Mouse (Mus musculus) Patski (cell line): ENCODE results near the gene Slc18a2. TPM values are rescaled to one million over a fixed set of nuclear protein-coding genes. Genes with fewer than 3 reads are reported as not detected.

ENCODE experiments used
- ATAC-seq: fragments of 100-300 bp; one replicate; pipeline ENCODE4 v1.8.0; 2021
- CTCF ChIA-PET: fragments of 350-600 bp; sonication (Branson Sonifier 250); formaldehyde crosslinking; loops from one replicate; lab custom pipeline; 2022; ENCODE audit warnings: inconsistent platforms; lab: Charles Lee
- POLR2A ChIA-PET: fragments of 350-600 bp; sonication (Branson Sonifier 250); formaldehyde crosslinking; loops from one replicate; lab custom pipeline; 2022; ENCODE audit warnings: antibody characterized with exemption, inconsistent platforms; lab: Charles Lee
- DNase-seq: peaks from one replicate; pipeline ENCODE4 v3.0.0-alpha.2; 2011; ENCODE audit warnings: low read depth, low spot score
- H3K27me3 ChIP-seq: fragments of 371-371 bp; one replicate; pipeline ENCODE4 v1.5.1; 2021
- CTCF ChIP-seq: fragments of 100-300 bp; IDR thresholded peaks from one replicate; pipeline ENCODE4 v1.5.1; 2021
- in situ Hi-C: fragments of 300-500 bp; cut with MboI; formaldehyde crosslinking; loops from 3 replicates; pipeline ENCODE4 v1.11.1; 2018; ENCODE audit warnings: low pct_unique_long_range_greater_than_20kb, mixed read lengths
- polyA plus RNA-seq: library from polyadenylated mRNA; unstranded; gene quantifications from one replicate; pipeline ENCODE4 v1.2.3, GENCODE M21; 2021

Slc18a2 gene
- polyA plus RNA-seq, 1 experiment from 2014 or later: 2.4 TPM

DNA sequence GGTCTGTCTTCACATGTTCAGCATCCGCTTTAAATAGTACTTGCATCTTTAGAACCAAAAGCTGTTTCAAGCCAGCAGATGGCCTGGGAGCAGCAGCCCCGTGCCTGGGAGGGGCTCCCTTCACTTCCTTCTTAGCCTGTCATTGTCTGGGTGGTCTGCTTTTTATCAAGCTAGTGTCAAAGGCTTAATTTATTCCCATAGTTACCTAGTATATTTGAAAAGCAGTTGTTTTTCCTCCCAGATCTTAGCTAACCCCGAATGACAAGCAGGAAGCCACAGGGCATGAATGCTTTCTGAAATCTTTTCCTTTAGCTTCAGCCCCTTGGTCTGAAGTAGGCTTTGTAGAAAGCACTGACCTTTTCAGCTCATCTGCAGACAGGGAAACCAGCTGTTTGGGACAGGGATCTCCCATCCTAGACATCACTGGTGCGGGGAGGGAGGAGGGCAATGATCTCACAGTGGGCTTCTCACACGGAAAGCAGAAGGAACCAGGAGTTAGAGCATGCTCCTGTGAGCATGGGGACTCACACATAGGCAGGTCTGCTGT is 6.8 kb downstream of the Slc18a2 start:
- no peak for TF ChIP-seq CTCF
- CTCF ChIA-PET: interaction anchor here (1.2 to 1.8 kb wide), 3 partner anchors 11 to 34 kb away, joined by 4 to 6 read pairs (median 4); no protein-coding TSS in a partner anchor
- no peaks in the 10 kb centered on the region for H3K27me3 ChIP-seq
- in situ Hi-C loops: no loop called here
- POLR2A ChIA-PET: interaction anchor here (1.0 kb wide), 1 partner anchor 20 kb away, joined by 3 read pairs; no protein-coding TSS in a partner anchor
- DNase-seq (no peak), ATAC-seq (no peak)

- no peak for ATAC-seq
- no peak for DNase-seq
- no peaks in the 10 kb centered on the region for H3K27me3 ChIP-seq
- TF ChIP-seq CTCF: no peak
- in situ Hi-C loops: no loop called here
- CTCF ChIA-PET: interaction anchor here (1.3 kb wide), 1 partner anchor 15 kb away, joined by 4 read pairs; no protein-coding TSS in a partner anchor
- POLR2A ChIA-PET: no interaction called here
Measured at GRCm38 (mm10) chr19:59273190-59273589, 12.5 kb downstream of the Slc18a2 start.

DNA sequence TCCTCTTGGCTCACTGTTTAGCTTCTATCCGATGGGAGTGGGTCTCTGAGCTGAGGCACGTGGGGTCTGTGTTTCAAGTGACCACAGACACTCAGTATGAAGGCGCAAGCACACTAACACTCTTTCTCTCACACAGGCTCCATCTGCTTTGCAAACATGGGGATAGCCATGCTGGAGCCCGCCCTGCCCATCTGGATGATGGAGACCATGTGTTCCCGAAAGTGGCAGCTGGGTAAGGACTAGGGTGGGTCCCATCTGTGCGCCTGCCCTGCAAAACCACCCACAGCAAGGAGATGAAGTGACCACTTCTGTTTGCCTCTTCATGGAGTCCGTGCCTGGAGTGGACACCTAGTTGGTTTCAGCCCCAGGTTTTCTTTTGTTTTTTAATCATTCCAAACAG is 15.7 kb downstream of the Slc18a2 start:
- TF ChIP-seq CTCF: no peak
- ATAC-seq: no peak
- CTCF ChIA-PET: no interaction called here
- POLR2A ChIA-PET: no interaction called here
- no peak for DNase-seq
- in situ Hi-C loops: no loop called here
- H3K27me3 ChIP-seq: no peaks in the 10 kb centered on the region

DNA sequence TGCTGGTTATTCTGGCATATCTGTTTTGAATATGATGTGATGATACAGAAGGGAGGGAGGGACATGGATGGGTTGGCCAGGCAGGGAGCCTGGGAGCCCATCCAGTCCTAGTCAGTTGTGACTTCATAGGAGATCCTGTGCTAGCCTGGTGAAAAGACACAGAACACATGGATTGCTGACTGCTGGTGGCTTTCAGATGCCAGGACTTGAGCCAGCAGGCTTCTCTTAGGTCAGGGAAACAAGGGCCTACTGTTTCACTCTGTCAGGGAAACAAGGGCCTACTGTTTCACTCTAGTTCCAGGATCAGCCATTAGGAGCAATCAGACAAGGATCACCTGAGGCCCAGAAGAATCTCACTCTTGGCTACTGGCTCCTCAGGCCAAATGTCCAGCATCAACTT is 20.1 kb downstream of the Slc18a2 start:
- H3K27me3 ChIP-seq: no peaks in the 10 kb centered on the region
- ATAC-seq (no peak), DNase-seq (no peak)
- CTCF ChIA-PET: interaction anchor here (0.7 kb wide), 1 partner anchor 10 kb away, joined by 3 read pairs; no protein-coding TSS in a partner anchor
- in situ Hi-C loops: no loop called here
- no peak for TF ChIP-seq CTCF
- POLR2A ChIA-PET: no interaction called here

GRCm38 (mm10) chr19:59282001-59282400 is 21.3 kb downstream of the Slc18a2 start:
- ATAC-seq (no peak), DNase-seq (no peak)
- no peaks in the 10 kb centered on the region for H3K27me3 ChIP-seq
- ChIA-PET POLR2A (no interaction called here), CTCF (no interaction called here)
- in situ Hi-C loops: no loop called here
- TF ChIP-seq CTCF: no peak

DNA sequence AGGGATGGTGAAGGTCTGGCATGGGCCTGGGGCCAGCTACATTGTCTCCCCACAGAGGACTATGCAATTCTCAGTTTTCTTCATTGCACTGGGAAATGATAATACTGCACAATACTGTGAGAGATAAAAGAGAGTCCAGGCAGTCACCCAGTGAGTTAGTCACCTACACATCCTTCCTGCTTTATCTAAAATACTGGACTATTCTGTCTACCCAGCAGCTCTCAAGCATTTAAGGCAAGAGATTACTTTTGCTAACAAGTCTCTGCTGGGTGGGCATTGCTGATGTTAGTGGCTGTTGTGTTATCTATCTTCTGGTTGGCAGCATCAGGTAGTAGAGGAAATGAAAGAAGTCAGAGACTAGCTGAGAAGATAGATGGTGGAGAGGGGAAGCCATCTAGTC is 28.3 kb downstream of the Slc18a2 start:
- no peaks in the 10 kb centered on the region for H3K27me3 ChIP-seq
- no peak for TF ChIP-seq CTCF
- in situ Hi-C loops: no loop called here
- ChIA-PET POLR2A (no interaction called here), CTCF (interaction anchor here (4.4 kb wide), 1 partner anchor 49 kb away, joined by 15 read pairs; no protein-coding TSS in a partner anchor)
- DNase-seq (no peak), ATAC-seq (no peak)

DNA sequence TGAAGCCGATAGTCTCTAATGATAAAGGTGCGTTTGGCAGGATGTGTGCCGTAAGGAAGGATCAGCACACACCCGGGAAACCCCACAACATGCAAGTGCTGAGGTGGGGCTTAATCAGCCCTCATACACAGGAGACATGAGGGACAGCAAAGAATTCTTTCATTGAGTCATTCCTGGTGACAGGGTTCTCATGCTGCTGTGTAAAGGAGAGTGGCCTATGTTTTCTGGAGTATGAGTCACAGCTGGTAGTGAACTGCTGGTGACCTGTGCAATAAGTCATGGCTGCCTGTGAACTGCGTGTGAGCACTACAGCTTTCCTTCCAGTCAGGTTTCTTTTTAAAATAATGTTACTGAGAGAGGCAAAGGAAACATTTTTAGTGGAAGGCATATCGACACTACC is 29.1 kb downstream of the Slc18a2 start:
- TF ChIP-seq CTCF: no peak
- ATAC-seq: peak; percentile 66
- in situ Hi-C loops: no loop called here
- peak; percentile 6 for DNase-seq
- POLR2A ChIA-PET: no interaction called here
- H3K27me3 ChIP-seq: no peaks in the 10 kb centered on the region
- CTCF ChIA-PET: interaction anchor here (0.8 to 4.4 kb wide), 3 partner anchors 10 to 50 kb away, joined by 3 to 15 read pairs (median 4); no protein-coding TSS in a partner anchor

DNA sequence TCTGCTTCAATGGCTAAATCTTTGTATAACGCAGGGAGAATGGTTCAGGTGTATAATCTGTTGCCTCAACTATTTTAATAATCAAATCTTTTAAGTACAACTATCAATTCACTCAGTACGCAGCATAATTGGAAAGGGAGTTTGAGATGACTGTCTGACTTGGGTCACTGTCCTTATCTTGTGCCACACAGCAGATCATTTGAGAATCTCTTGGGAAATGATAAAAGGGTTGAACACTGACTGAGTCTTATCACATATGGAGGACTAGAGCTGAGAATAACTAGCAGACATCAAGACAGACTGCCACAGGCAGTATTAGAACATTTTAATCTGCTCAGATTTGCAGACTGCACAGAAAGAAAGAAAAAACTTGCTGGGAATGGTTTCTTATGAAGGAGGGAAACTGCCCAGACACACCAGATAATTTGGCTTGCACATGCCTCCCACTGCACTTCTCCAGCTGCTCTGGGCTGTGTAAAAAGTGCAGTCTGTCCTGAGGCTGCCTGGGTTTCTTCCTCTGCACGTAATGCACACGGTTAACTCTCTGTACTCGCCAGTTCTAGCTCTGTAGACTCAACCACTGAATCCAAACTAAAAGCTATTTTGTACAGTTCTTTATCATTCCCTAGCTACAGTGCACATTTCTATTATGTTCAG is 31.6 kb downstream of the Slc18a2 start:
- no peak for TF ChIP-seq CTCF
- no peaks in the 10 kb centered on the region for H3K27me3 ChIP-seq
- no peak for ATAC-seq
- POLR2A ChIA-PET: no interaction called here
- in situ Hi-C loops: no loop called here
- CTCF ChIA-PET: interaction anchor here (1.2 kb wide), 1 partner anchor 69 kb away, joined by 3 read pairs; no protein-coding TSS in a partner anchor
- DNase-seq: no peak

DNA sequence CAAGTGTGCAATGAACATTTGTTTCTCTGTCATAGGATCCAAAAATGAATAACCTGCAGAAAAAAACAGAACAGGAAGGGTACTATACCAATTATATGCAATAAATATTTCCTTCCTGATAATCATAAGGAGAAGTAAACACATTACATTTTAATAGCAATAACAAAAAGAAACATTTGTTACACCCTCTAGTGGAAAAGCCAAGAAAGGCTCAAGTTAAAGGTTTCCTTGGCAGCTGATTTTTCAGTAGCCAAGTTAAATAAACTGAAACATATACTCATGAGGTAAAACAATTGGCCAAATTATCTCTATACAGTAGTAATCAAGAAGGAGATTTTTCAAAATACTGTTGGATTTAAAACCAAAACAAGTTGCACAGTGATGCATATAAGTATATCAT is 54.6 kb downstream of the Slc18a2 start:
- ATAC-seq (no peak), DNase-seq (no peak)
- CTCF ChIA-PET: interaction anchor here (1.0 to 1.7 kb wide), 5 partner anchors 10 to 78 kb away, joined by 3 to 5 read pairs (median 3); no protein-coding TSS in a partner anchor
- no peaks in the 10 kb centered on the region for H3K27me3 ChIP-seq
- in situ Hi-C loops: no loop called here
- POLR2A ChIA-PET: no interaction called here
- TF ChIP-seq CTCF: peak; percentile 21

DNA sequence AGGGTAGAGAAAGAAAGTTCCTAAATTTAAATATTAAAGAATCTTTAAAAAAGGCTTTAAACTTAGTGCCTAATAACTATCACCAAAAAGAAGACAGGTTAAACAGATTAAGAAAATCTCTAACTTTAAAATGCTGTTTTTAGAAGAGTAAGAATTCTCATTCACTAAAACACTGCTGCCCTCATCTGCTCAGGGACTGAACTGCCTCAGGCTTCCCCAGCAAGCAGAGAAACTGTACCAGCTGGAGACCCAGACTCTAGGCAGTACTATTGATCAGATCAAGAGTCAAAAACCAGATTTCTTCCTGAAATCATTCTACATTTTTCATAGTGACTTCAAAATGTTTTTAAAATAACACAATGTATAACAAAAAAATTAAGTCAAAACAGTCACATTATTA is 55.9 kb downstream of the Slc18a2 start:
- CTCF ChIA-PET: no interaction called here
- TF ChIP-seq CTCF: peak; percentile 54
- no peaks in the 10 kb centered on the region for H3K27me3 ChIP-seq
- ATAC-seq (no peak), DNase-seq (no peak)
- POLR2A ChIA-PET: no interaction called here
- in situ Hi-C loops: no loop called here

DNA sequence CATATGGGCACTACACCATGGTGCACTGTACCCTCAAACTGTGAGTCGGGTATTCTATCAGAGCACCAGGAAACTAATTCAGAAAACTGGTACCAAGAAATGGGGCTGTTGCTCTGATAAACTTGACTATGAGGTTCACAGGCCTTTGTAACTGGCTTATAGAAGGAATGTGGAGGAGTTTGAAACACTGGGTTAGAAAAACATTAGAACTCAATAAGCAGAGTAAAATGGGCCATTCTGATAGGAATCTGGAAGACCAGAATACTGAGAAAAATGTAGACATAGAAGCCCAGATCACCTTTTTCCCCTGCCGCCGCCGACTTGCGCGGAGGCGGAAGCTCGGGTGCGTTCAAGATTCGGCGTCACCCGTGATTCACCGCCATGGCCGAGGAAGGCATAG is 61.3 kb downstream of the Slc18a2 start, which contains the start of gene Rps12-ps3:
Gene Rps12-ps3, plus strand, starts transcription at position 301 of the 400 bp plus-strand sequence.
- TF ChIP-seq CTCF: no peak
- DNase-seq (no peak), ATAC-seq (no peak)
- in situ Hi-C loops: no loop called here
- POLR2A ChIA-PET: no interaction called here
- CTCF ChIA-PET: no interaction called here
- H3K27me3 ChIP-seq: no peaks in the 10 kb centered on the region
